Mouse (Mus musculus): ENCODE results near the gene Kif27. TPM values are rescaled to one million over a fixed set of nuclear protein-coding genes. Genes with fewer than 3 reads are reported as not detected.

Kif27 gene
- total and polyA plus RNA-seq, 3 experiments, result not detected

- no peak overlapping the region for H3K27ac ChIP-seq (ENCODE audit: insufficient read depth, low read depth)
- no peaks in the 10 kb centered on the region for H3K79me2 ChIP-seq (replicated peaks; ENCODE audit: control insufficient read depth, extremely low read depth, insufficient read depth, poor library complexity, severe bottlenecking)
- no peaks in the 10 kb centered on the region for H3K27me3 ChIP-seq (replicated peaks)
- no peak overlapping the region for H3K4me2 ChIP-seq (ENCODE audit: insufficient read depth, low read depth, poor library complexity, severe bottlenecking)
- H3K36me3 ChIP-seq (replicated peaks in 1 of 2; ENCODE audit: control insufficient read depth in 1 of 2, insufficient read depth in 1 of 2, low read length in 1 of 2), result no peaks in the 10 kb centered on the region
- no peak overlapping the region for H3K9ac ChIP-seq (ENCODE audit: insufficient read depth, low read depth)
- TF ChIP-seq MAFK (IDR thresholded peaks at IDR 0.05; ENCODE audit: insufficient replicate concordance, low read length), result no peak
- TF ChIP-seq ELF1 (IDR thresholded peaks at IDR 0.05; ENCODE audit: low read depth, low read length), result no peak
- no peak for TF ChIP-seq NRF1 (IDR thresholded peaks at IDR 0.05; ENCODE audit: low read depth, low read length)
- no peak for TF ChIP-seq POLR2AphosphoS2 (IDR thresholded peaks at IDR 0.05; ENCODE audit: low read depth, low read length)
- no peak for TF ChIP-seq ZC3H11A (IDR thresholded peaks at IDR 0.05; ENCODE audit: low read depth, low read length)
- TF ChIP-seq NELFE (IDR thresholded peaks at IDR 0.05; ENCODE audit: low read depth, low read length), result no peak
- TF ChIP-seq KAT2A (IDR thresholded peaks at IDR 0.05; ENCODE audit: insufficient replicate concordance, low read length), result no peak
- TF ChIP-seq USF1 (IDR thresholded peaks at IDR 0.05; ENCODE audit: low read depth, low read length), result no peak
- TF ChIP-seq ZNF384 (IDR thresholded peaks at IDR 0.05; ENCODE audit: low read depth, low read length), result no peak
- no peak for TF ChIP-seq USF2 (conservative IDR thresholded peaks at IDR 0.05; ENCODE audit: low read depth, low read length)
- TF ChIP-seq ZMIZ1 (IDR thresholded peaks at IDR 0.05; ENCODE audit: low read depth, low read length), result no peak
- TF ChIP-seq UBTF (IDR thresholded peaks at IDR 0.05; ENCODE audit: low read depth, low read length), result no peak
- TF ChIP-seq SIN3A (IDR thresholded peaks at IDR 0.05; ENCODE audit: low read length), result no peak
- TF ChIP-seq EP300 (IDR thresholded peaks at IDR 0.05; ENCODE audit: low read length), result no peak
- in situ Hi-C loops (cut with MboI; ENCODE audit: low pct_ligation_motif_present, low pct_unique_long_range_greater_than_20kb, low sequenced_read_pairs), result loop anchor here (25.0 kb wide), 1 partner anchor 138 kb away; the partner anchor contains the start of gene 2210016F16Rik
- no peak for DNase-seq (ENCODE audit: extremely low read depth)
- H3K9me3 ChIP-seq (replicated peaks; ENCODE audit: low read length), result no peaks in the 10 kb centered on the region
- dilution Hi-C loops (cut with MboI; ENCODE audit: extremely low pct_ligation_motif_present, extremely low pct_unique_long_range_greater_than_20kb, low sequenced_read_pairs), result no loop called here
- H3K4me1 ChIP-seq (ENCODE audit: control insufficient read depth in 1 of 2, insufficient read depth in 2 of 2), result no peaks in the 10 kb centered on the region; a peak in 1 of 4 replicates
- no peak overlapping the region for H3K4me3 ChIP-seq (replicated peaks in 1 of 3; ENCODE audit: low read depth in 2 of 3, low read length in 2 of 3, poor library complexity in 1 of 3)
Observed at GRCm38 (mm10) chr13:58248957-58249356, 110.0 kb downstream of the Kif27 start.

Other genes starting within 250 kb of the Kif27 start
- gene Klhl3, start 245.5 kb downstream of the Kif27 start, total RNA-seq (2012; rRNA removed), result not detected in 2 replicates
- gene Klhl3, start 245.5 kb downstream of the Kif27 start, total RNA-seq (2014; rRNA removed), result not detected in 2 replicates
- not detected in 2 replicates for gene Klhl3, start 245.5 kb downstream of the Kif27 start, polyA plus RNA-seq (2012; ENCODE audit: insufficient read length, low read depth)
- gene Hnrnpa0, start 230.6 kb downstream of the Kif27 start, total RNA-seq (2012; rRNA removed), result 104 and 121 TPM in 2 replicates
- gene Hnrnpa0, start 230.6 kb downstream of the Kif27 start, total RNA-seq (2014; rRNA removed), result 124 and 126 TPM in 2 replicates
- 125 and 139 TPM in 2 replicates for gene Hnrnpa0, start 230.6 kb downstream of the Kif27 start, polyA plus RNA-seq (2012; ENCODE audit: insufficient read length, low read depth)
- 31.7 and 32.0 TPM in 2 replicates for gene Idnk, start 201.5 kb downstream of the Kif27 start, total RNA-seq (2012; rRNA removed)
- gene Idnk, start 201.5 kb downstream of the Kif27 start, total RNA-seq (2014; rRNA removed), result 24.2 and 25.5 TPM in 2 replicates
- gene Idnk, start 201.5 kb downstream of the Kif27 start, polyA plus RNA-seq (2012; ENCODE audit: insufficient read length, low read depth), result 45.0 and 47.1 TPM in 2 replicates
- gene Ubqln1, start 143.5 kb downstream of the Kif27 start, total RNA-seq (2012; rRNA removed), result 58.5 and 76.3 TPM in 2 replicates
- gene Ubqln1, start 143.5 kb downstream of the Kif27 start, total RNA-seq (2014; rRNA removed), result 166 and 189 TPM in 2 replicates
- 119 and 130 TPM in 2 replicates for gene Ubqln1, start 143.5 kb downstream of the Kif27 start, polyA plus RNA-seq (2012; ENCODE audit: insufficient read length, low read depth)
- gene Gkap1, start 83.4 kb downstream of the Kif27 start, total RNA-seq (2012; rRNA removed), result 0.76 and 2.0 TPM in 2 replicates
- gene Gkap1, start 83.4 kb downstream of the Kif27 start, total RNA-seq (2014; rRNA removed), result 0.74 and 0.82 TPM in 2 replicates
- gene Gkap1, start 83.4 kb downstream of the Kif27 start, polyA plus RNA-seq (2012; ENCODE audit: insufficient read length, low read depth), result 1.3 and 1.5 TPM in 2 replicates
- gene 2210016F16Rik, start 26.1 kb upstream of the Kif27 start, total RNA-seq (2012; rRNA removed), result 0.42 and 0.51 TPM in 2 replicates
- gene 2210016F16Rik, start 26.1 kb upstream of the Kif27 start, total RNA-seq (2014; rRNA removed), result 0.12 TPM in 1 of 2 replicates, not detected in the other
- gene 2210016F16Rik, start 26.1 kb upstream of the Kif27 start, polyA plus RNA-seq (2012; ENCODE audit: insufficient read length, low read depth), result 4.7 and 5.3 TPM in 2 replicates
- gene Rmi1, start 43.1 kb upstream of the Kif27 start, total RNA-seq (2012; rRNA removed), result 6.8 and 7.1 TPM in 2 replicates
- gene Rmi1, start 43.1 kb upstream of the Kif27 start, total RNA-seq (2014; rRNA removed), result 7.7 and 8.4 TPM in 2 replicates
- 11.0 and 11.1 TPM in 2 replicates for gene Rmi1, start 43.1 kb upstream of the Kif27 start, polyA plus RNA-seq (2012; ENCODE audit: insufficient read length, low read depth)
- gene Hnrnpk, start 44.2 kb upstream of the Kif27 start, total RNA-seq (2012; rRNA removed), result 411 and 510 TPM in 2 replicates
- 1,174 and 1,271 TPM in 2 replicates for gene Hnrnpk, start 44.2 kb upstream of the Kif27 start, total RNA-seq (2014; rRNA removed)
- 1,522 and 1,549 TPM in 2 replicates for gene Hnrnpk, start 44.2 kb upstream of the Kif27 start, polyA plus RNA-seq (2012; ENCODE audit: insufficient read length, low read depth)

Measured in CH12.LX (cell line).